Mouse (Mus musculus): ENCODE measurements around the gene Hmgcl.

DNA sequence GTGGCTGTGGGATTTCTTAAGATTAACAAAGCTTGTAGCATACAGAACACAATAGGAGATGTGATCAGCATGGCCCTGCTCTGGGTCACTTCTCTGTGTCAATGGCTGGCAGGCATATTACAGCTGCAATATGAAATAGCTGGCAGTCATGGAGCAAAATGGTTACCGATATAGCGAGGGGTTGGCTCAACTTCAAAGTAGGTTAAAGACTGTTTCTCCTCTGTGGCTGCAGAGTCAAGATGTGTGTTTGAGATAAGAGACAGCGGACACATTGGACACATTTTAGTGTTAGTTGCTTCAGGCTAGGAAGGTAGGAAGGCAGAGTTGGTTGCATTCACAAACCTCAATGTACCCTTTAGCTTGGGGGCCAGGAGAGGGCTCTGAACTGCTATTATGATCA is 39.6 kb upstream of the Hmgcl start:
- TF ChIP-seq POLR2A (IDR thresholded peaks at IDR 0.05; ENCODE audit: control insufficient read depth, extremely low read depth, insufficient read depth, low read length, poor library complexity) (no peak), CTCF (IDR thresholded peaks at IDR 0.05; ENCODE audit: borderline replicate concordance, control insufficient read depth, extremely low read depth, insufficient read depth, low read length, poor library complexity) (no peak)
